Mouse (Mus musculus) lung, postnatal 0 days (tissue): Measurements from ENCODE around the gene Fam131b.

ENCODE experiments used
- CTCF ChIP-seq: IDR thresholded peaks from 2 replicates; pipeline ENCODE4 v1.5.1; 2016; ENCODE audit warnings: antibody characterized with exemption, mild to moderate bottlenecking
- EP300 ChIP-seq: IDR thresholded peaks from 2 replicates; pipeline ENCODE4 v1.6.1; 2016; ENCODE audit warnings: antibody characterized with exemption, mild to moderate bottlenecking, control low read depth

- TF ChIP-seq CTCF (no peak), EP300 (no peak)
Measured at GRCm38 (mm10) chr6:42324482-42325267, at the start of gene Fam131b.
